Mouse (Mus musculus): ENCODE measurements around the gene Krtap4-6. TPM values are rescaled to one million over a fixed set of nuclear protein-coding genes. Genes with fewer than 3 reads are reported as not detected.

The Krtap4-6 gene
- polyA plus RNA-seq (2017; shearing (Covaris generic)), result not detected

GRCm38 (mm10) chr11:99665860-99666259, at the start of gene Krtap4-6:
Gene Krtap4-6 (minus strand): TSS chr11:99665960.

GRCm38 (mm10) chr11:99690463-99690862, 24.7 kb upstream of the Krtap4-6 start, which contains the start of gene Gm14190:
Gene Gm14190 (minus strand): TSS chr11:99690740.

GRCm38 (mm10) chr11:99658467-99659010, 7.2 kb downstream of the Krtap4-6 start, which contains the start of gene Gm11563:
Gene Gm11563 (minus strand): TSS chr11:99658960.

GRCm38 (mm10) chr11:99650136-99650535, 15.6 kb downstream of the Krtap4-6 start, which contains the start of gene Gm11555:
Gene Gm11555 (minus strand): TSS chr11:99650236.

GRCm38 (mm10) chr11:99643635-99644139, 22.1 kb downstream of the Krtap4-6 start, which contains the start of gene Krtap4-7:
Gene Krtap4-7 (minus strand): TSS chr11:99644089.

GRCm38 (mm10) chr11:99634653-99635134, 31.1 kb downstream of the Krtap4-6 start, which contains the start of gene Krtap4-2:
Gene Krtap4-2 (minus strand): TSS chr11:99635084.

DNA sequence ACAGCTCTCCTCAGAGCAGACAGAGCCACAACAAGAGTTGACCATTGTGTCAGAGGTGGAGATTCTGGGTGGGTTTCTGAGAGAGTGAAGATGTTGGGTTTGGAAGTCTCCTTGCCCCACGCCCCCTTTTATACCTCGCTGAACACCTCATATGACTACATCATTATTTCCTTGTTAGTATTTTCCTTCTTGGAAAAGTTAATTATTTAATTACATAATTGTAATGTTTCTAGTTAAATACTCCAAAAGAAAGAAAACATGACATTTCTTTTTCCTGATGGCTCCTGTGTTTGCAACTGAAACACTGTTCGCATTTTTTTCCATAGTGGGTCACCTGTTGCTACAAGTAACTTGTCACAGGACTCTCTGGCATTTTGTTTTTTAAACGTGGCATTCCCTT, 37.6 kb downstream of the Krtap4-6 start, which contains the start of gene Krtap4-1:
Gene Krtap4-1, minus strand, starts transcription at position 101 of the 400 bp plus-strand sequence.

GRCm38 (mm10) chr11:99620335-99620734, 45.4 kb downstream of the Krtap4-6 start, which contains the start of gene Gm11562:
Gene Gm11562 (minus strand): TSS chr11:99620435.

Other genes with a start within 250 kb of the Krtap4-6 start
- gene Krt12, start 243.7 kb downstream of the Krtap4-6 start, polyA plus RNA-seq (2017; shearing (Covaris generic)), result under 1 TPM in 1 of 2 experiments, not detected in 1; 0.22 TPM
- gene Krt20, start 227.8 kb downstream of the Krtap4-6 start, polyA plus RNA-seq (2017; shearing (Covaris generic)), result under 1 TPM in 1 of 2 experiments, not detected in 1; 0.15 TPM
- gene Krt23, start 172.8 kb downstream of the Krtap4-6 start, polyA plus RNA-seq (2017; shearing (Covaris generic)), result under 1 TPM; 0.71 to 0.82 TPM
- gene Krt39, start 144.6 kb downstream of the Krtap4-6 start, polyA plus RNA-seq (2017; shearing (Covaris generic)), result not detected
- not detected for gene Krt40, start 122.8 kb downstream of the Krtap4-6 start, polyA plus RNA-seq (2017; shearing (Covaris generic))
- gene Krtap3-3, start 115.1 kb downstream of the Krtap4-6 start, polyA plus RNA-seq (2017; shearing (Covaris generic)), result not detected
- 1 to 10 TPM in 1 of 2 experiments, not detected in 1; 3.5 TPM for gene Krtap3-2, start 109.1 kb downstream of the Krtap4-6 start, polyA plus RNA-seq (2017; shearing (Covaris generic))
- gene Gm11939, start 106.5 kb downstream of the Krtap4-6 start, polyA plus RNA-seq (2017; shearing (Covaris generic)), result under 1 TPM in 1 of 2 experiments, not detected in 1; 0.60 TPM
- not detected for gene Krtap3-1, start 99.3 kb downstream of the Krtap4-6 start, polyA plus RNA-seq (2017; shearing (Covaris generic))
- gene Krtap1-5, start 84.9 kb downstream of the Krtap4-6 start, polyA plus RNA-seq (2017; shearing (Covaris generic)), result under 1 TPM in 1 of 2 experiments, not detected in 1; 0.55 TPM
- 1 to 10 TPM in 1 of 2 experiments, under 1 TPM in 1; 0.61 to 1.2 TPM for gene Krtap1-4, start 82.3 kb downstream of the Krtap4-6 start, polyA plus RNA-seq (2017; shearing (Covaris generic))
- gene Krtap1-3, start 74.6 kb downstream of the Krtap4-6 start, polyA plus RNA-seq (2017; shearing (Covaris generic)), result not detected
- under 1 TPM in 1 of 2 experiments, not detected in 1; 0.31 TPM for gene Krtap9-3, start 67.9 kb downstream of the Krtap4-6 start, polyA plus RNA-seq (2017; shearing (Covaris generic))
- not detected for gene Gm11938, start 62.7 kb downstream of the Krtap4-6 start, polyA plus RNA-seq (2017; shearing (Covaris generic))
- not detected for gene Gm11937, start 55.8 kb downstream of the Krtap4-6 start, polyA plus RNA-seq (2017; shearing (Covaris generic))
- gene Krtap2-4, start 51.1 kb downstream of the Krtap4-6 start, polyA plus RNA-seq (2017; shearing (Covaris generic)), result not detected
- gene Gm11562, start 45.5 kb downstream of the Krtap4-6 start, polyA plus RNA-seq (2017; shearing (Covaris generic)), result not detected
- gene Krtap4-1, start 37.7 kb downstream of the Krtap4-6 start, polyA plus RNA-seq (2017; shearing (Covaris generic)), result under 1 TPM in 1 of 2 experiments, not detected in 1; 0.20 TPM
- gene Krtap4-2, start 30.9 kb downstream of the Krtap4-6 start, polyA plus RNA-seq (2017; shearing (Covaris generic)), result not detected
- under 1 TPM in 1 of 2 experiments, not detected in 1; 0.16 TPM for gene Krtap4-7, start 21.9 kb downstream of the Krtap4-6 start, polyA plus RNA-seq (2017; shearing (Covaris generic))
- not detected for gene Gm11555, start 15.7 kb downstream of the Krtap4-6 start, polyA plus RNA-seq (2017; shearing (Covaris generic))
- not detected for gene Gm11563, start 7.0 kb downstream of the Krtap4-6 start, polyA plus RNA-seq (2017; shearing (Covaris generic))
- not detected for gene Gm14190, start 24.8 kb upstream of the Krtap4-6 start, polyA plus RNA-seq (2017; shearing (Covaris generic))
- not detected for gene Gm14180, start 68.3 kb upstream of the Krtap4-6 start, polyA plus RNA-seq (2017; shearing (Covaris generic))
- gene Gm11595, start 107.0 kb upstream of the Krtap4-6 start, polyA plus RNA-seq (2017; shearing (Covaris generic)), result not detected
- gene Krtap4-8, start 114.7 kb upstream of the Krtap4-6 start, polyA plus RNA-seq (2017; shearing (Covaris generic)), result under 1 TPM in 1 of 2 experiments, not detected in 1; 0.24 TPM
- under 1 TPM in 1 of 2 experiments, not detected in 1; 0.28 TPM for gene Krtap4-9, start 119.2 kb upstream of the Krtap4-6 start, polyA plus RNA-seq (2017; shearing (Covaris generic))
- not detected for gene Gm11596, start 127.5 kb upstream of the Krtap4-6 start, polyA plus RNA-seq (2017; shearing (Covaris generic))
- gene Gm11569, start 133.0 kb upstream of the Krtap4-6 start, polyA plus RNA-seq (2017; shearing (Covaris generic)), result not detected
- gene Gm11554, start 138.5 kb upstream of the Krtap4-6 start, polyA plus RNA-seq (2017; shearing (Covaris generic)), result not detected
- gene Krtap4-13, start 143.9 kb upstream of the Krtap4-6 start, polyA plus RNA-seq (2017; shearing (Covaris generic)), result not detected
- gene Gm11564, start 149.7 kb upstream of the Krtap4-6 start, polyA plus RNA-seq (2017; shearing (Covaris generic)), result not detected
- not detected for gene 2300003K06Rik, start 172.1 kb upstream of the Krtap4-6 start, polyA plus RNA-seq (2017; shearing (Covaris generic))
- under 1 TPM in 1 of 2 experiments, not detected in 1; 0.60 TPM for gene Krtap4-16, start 185.6 kb upstream of the Krtap4-6 start, polyA plus RNA-seq (2017; shearing (Covaris generic))
- not detected for gene Gm11568, start 192.0 kb upstream of the Krtap4-6 start, polyA plus RNA-seq (2017; shearing (Covaris generic))
- not detected for gene Gm11559, start 198.5 kb upstream of the Krtap4-6 start, polyA plus RNA-seq (2017; shearing (Covaris generic))
- not detected for gene Krtap9-1, start 207.4 kb upstream of the Krtap4-6 start, polyA plus RNA-seq (2017; shearing (Covaris generic))
- not detected for gene Gm11567, start 213.2 kb upstream of the Krtap4-6 start, polyA plus RNA-seq (2017; shearing (Covaris generic))
- gene Krtap31-1, start 242.0 kb upstream of the Krtap4-6 start, polyA plus RNA-seq (2017; shearing (Covaris generic)), result not detected
- not detected for gene Gm11565, start 248.8 kb upstream of the Krtap4-6 start, polyA plus RNA-seq (2017; shearing (Covaris generic))

Measured in inflammation-experienced regulatory T-cells (primary cell).